Mouse (Mus musculus): ENCODE results near the gene Dbh.

Gene Dbh

DNA sequence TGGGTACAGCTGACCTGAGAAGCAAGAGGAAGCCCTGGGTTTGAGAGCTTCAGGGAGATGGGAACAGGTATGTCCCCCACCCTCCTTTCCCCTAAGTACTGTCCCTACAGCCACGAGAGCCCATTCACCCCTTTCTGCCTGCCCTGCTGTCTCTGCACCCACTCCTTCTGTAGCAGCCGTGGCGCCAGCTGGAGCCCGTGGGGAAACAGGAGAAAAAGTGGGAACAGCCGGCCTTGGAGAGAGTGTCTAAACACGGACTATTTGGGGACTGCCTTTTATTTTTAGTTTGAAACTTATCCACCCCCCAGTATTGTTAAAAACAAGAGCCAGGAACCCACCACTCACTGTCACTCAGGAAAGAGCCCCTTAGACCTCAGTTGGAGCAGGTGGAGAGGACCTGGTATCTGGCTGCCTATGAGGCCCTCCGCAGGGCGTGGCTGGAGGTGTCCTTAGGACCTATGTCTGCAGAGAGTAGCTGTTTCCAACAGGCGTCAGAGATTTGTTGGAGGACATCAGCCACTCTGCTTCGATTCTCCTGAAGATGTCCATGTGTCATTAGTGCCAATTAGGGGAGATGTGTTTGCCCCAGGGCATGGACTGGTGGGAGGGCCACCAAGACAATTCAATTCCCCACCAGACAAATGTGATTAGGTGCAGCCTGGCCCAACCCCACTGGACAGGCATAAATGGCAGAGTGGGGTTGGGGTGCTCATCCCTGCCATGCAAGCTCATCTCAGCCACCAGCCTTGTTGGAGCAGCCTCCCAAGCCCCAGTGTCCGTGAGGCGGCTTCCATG is at the start of gene Dbh:
Gene Dbh (plus strand): TSS at position 438 of the 795 bp plus-strand sequence.
- no peak for DNase-seq

DNA sequence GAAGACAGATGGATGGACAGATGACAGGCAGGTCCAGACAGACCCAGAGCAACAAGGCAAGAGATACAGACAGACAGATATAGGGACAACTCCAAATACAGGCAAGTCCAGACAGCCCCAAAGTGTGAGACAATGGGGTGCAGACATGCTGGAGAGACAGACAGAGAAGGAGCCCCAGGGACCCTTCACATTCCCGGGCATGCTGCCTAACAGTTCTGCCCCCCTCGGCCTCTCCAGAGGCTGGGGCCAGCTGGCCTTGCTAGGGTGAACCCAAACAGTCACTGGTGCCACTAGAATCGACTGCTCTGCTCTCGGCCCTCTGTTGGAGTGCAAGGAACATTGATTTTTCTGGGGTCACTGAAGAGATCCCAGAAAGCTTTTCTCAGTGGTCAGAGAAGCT is 46.6 kb upstream of the Dbh start:
- DNase-seq = no peak

- no peak for DNase-seq
These were observed 45.3 kb upstream of the Dbh start for GRCm38 (mm10) chr2:27119766-27120165.

DNA sequence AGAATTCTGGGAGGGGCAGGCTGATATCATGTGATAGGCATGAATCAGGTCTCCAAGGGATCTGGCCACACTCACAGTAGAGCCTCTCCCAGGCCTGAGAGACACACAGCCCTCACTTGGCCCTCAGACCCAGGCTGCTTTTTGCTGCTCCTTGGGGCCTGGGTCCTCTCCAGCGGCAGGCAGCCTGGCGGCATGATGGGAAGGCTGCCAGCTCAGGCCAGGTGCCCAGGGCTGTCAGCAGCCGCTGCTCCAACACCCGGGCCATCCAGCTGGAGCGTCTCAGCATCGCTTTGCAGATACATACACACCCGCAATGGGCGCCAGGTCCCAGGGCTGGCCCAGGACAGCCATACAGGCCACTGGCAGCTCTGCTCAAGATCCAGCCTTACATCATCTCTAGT is 44.8 kb upstream of the Dbh start:
- no peak for DNase-seq

- DNase-seq = no peak
These were observed 43.2 kb upstream of the Dbh start for GRCm38 (mm10) chr2:27121626-27122355.

- no peak for DNase-seq
These were observed 42.5 kb upstream of the Dbh start for GRCm38 (mm10) chr2:27122578-27122977.

DNA sequence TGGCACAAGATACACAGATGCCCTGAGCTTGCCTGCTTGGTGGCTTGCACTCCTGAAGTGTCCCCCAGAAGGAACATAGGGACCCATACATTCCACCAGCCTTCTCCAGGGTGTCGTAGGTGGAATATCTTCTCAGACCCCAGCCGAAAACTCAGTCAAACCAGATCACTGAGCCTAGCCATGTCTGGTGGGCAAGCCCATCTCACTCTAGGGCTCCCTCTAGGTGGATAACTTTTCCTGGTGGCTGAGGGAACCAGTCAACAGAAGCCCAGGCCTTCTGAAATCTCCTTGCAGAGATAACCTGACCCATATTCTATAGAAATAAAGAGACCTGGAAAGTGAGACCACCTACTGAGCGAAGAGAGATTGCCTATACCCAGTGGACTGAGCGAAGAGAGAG is 41.9 kb upstream of the Dbh start:
- no peak for DNase-seq

GRCm38 (mm10) chr2:27125979-27126378 is 39.1 kb upstream of the Dbh start:
- DNase-seq = peak in 1 of 2 experiments; percentile 47

DNA sequence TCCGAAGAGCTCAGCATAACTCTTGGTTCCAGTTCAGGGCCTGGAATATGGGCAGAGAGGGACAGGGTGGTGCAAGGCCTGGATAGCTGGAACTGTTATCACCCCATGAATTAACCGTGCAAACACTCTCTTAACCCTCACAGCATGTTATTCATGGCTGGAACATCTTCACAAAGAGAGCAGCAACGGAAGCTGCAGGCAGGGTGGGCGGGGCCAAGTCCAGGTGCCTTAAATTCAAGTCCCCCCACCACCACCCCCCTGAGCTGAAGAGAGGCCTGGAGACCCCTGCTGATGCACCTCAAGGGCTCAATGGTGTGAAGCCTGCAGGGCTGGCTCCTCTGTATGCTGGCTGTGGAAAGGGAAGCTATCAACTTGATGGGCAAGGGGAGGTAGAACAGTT is 38.5 kb upstream of the Dbh start:
- no peak for DNase-seq

GRCm38 (mm10) chr2:27128990-27129389 is 36.0 kb upstream of the Dbh start:
- no peak for DNase-seq

GRCm38 (mm10) chr2:27135935-27136334 is 29.1 kb upstream of the Dbh start:
- DNase-seq = no peak

DNA sequence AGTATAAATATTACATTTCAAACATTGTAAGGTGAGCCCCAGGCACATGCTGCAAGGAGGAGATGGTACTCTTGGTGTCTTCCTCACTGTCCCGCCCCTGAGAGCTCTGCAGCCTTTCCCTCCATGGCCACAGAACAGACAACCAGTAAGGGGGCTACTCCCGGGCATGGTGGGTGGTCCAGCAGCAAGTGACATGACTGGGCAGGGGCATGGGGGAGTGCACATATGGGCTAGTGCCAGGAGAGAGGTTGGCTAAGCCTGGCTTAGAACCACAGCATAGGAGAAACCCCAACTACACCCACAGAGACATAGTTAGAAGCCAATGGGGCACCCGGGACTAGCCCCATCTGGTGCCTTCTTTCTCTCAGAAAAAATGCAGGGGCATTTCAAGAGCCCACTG is 28.7 kb upstream of the Dbh start:
- DNase-seq = no peak

DNA sequence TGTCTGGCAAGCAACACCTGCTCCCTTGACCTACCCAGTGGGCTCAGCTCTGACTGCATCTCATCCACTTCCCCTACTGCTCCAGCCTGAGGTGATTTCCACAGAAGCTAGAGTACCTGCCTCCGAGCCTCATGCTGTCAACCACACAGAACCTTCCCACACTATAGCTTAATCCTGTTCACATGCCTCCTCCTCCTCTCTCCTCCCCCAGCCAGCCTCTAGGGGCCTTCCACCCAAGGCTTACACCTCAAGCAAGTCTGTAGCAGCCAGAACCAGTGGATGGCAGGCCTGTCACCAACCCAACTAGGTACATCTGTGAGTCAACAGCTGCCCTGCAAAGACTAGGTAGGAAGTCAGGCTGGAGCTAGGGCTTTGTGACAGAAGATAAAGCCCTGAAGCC is 28.2 kb upstream of the Dbh start:
- no peak for DNase-seq

DNA sequence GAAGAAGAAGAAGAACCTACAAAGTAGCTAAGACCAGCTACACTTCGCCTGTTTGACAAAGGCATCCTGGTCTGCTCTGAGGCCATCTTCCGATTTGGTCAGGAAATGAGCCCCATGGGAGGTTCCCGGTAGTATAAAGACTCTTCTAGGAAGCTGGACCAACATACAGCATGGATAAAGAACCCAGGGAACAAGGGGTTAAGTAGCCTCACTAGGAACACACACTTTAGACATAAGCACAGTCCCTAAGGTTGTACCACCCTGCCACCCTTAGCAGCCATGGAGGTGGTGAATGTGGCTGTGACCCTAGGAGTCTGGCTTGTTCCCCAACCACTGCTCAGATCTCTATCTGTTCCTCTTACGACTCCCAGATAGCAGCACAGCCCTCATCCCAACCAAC is 26.7 kb upstream of the Dbh start:
- no peak for DNase-seq

DNA sequence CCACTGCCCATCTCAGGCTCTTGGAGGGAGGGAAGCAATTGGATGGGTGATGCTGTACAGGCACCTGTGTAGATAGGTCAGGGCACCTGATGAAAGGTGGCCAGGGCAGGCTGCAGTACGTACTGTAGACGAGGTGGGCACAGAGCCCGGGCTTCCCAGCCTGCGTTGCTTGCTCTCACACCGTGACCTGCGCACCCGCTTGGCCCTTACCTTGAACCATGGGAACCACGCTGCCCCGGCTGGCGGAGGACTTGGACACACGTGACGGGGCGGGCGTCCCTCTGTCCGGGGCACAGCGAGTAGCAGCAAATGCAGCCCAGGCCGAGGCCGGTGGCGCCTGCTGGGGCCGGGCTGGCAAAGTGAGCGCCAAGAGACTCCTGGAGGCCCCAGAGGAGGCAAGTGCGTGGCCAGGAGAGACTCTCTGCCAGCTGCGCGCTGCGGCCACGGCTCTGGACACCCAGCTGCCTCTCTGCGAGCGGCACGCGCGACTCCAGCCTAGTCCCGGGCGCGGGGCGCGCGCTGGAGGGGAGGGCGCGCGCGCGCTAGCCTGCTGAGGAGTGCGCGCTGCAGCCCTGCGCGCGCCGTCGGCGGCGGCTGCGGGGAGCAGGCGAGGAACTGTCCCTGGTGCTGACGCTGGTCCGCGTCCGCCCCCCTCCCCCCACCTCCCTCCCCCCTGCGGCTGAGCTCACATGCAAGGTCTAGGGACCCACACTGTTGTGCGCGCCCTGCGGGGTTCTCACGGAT is 22.9 kb upstream of the Dbh start, which contains the start of gene Fam163b:
Gene Fam163b (minus strand): TSS at position 542 of the 744 bp plus-strand sequence.
- DNase-seq = no peak

GRCm38 (mm10) chr2:27144957-27145356 is 20.1 kb upstream of the Dbh start:
- DNase-seq = no peak

DNA sequence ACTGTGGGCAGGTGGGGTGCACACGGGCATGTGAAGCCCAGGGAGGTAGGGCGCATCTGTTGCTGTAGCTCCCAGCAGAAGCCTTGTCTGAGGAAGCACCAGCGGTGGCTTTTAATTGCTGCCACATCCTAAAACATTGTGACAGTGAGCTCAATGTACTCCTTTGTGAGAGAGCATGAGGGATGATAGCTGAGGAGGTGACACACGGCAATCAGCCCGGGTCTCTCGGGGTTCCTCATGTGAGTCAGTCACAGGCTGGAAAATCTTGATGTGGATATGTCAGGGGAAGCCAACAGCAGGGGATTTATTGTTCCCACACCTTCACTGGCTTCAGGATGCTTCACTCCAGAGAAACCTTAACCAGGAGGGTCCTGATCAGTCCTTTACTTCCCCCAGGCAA is 18.2 kb upstream of the Dbh start:
- DNase-seq = no peak

- no peak for DNase-seq
These were observed 15.6 kb upstream of the Dbh start for GRCm38 (mm10) chr2:27149457-27149856.

DNA sequence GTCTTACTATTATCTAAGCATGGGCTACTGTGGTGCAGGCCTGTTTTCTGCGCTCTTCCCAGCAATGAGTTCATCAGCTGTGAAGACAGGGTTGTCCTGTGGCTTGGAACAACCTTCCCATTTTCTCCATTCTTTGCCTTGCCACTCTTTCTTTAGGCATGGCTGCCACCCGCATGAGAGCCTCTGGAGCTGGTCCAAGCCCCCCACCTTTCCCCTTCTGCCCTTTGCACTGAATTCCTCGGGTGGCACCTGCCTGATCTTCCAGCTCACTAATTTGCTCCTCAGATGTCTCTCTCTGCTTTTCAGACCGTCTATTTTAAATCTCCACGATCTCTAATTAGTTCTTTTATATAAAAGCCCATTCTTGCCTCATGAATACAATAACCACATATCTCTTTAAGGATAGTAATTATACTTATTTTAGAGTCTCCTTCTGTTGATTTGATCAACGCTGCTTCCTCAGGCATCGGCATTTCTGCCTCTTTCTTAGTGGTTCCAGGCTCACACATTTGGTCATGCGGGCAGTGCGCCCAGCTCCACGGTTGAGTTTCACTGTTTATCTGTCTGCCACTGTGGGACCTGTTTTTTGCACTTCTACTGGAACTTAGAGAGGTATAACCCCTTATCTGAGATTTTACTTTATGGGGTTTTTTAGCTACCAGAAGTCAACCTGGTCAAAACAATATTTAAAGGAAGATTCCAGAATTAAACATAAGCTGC is 10.4 kb upstream of the Dbh start:
- peak; percentile 51 to 72 for DNase-seq

GRCm38 (mm10) chr2:27156596-27156995 is 8.4 kb upstream of the Dbh start:
- no peak for DNase-seq

DNA sequence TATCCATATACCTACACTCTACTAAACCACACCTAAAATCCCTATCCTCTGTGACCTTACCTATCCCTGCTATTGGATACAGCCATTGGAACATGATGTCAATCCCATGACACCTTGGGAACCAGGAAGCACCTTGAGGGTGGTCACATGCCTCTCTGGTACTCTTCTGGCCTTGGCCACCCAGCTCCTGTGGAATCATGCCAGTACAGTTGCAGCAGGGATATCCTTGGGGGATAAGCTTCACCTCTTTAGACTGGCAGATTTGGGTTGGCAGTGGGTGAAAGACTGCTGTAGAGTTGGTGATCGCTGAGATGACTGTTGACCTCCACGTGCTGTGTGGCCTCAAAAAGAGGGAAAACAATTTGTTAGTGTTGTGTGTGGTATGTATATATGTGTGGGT is 3.5 kb upstream of the Dbh start:
- DNase-seq = no peak

DNA sequence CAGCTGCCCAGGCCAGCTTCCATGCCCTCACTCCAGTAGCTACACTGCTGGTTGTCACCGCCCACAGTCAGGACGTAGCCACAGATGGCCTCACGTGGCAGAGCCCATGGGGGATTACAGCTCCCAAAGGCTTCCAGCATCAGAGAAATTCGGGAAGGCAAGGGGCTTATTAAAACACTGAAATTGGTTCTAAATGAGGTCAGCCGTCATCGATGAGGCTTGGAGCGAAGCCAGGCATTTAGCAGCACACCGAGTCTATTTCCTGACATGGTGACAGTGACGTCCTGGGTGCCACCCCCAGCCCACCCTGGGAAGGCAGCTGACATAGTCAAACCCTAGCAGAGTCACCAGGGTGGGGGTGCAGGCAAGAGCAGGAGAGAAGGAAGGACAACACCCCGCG is 2.4 kb upstream of the Dbh start:
- DNase-seq = no peak

- no peak for DNase-seq
These were observed 1.2 kb upstream of the Dbh start for GRCm38 (mm10) chr2:27163851-27164250.

Data from kidney, adult 8-10 months (tissue).